Mouse (Mus musculus): ENCODE measurements around the gene Nin.

- 0 out of 2 replicates have a peak, but pooled peaks have one; percentile 6 for TF ChIP-seq CTCF (IDR thresholded peaks at IDR 0.05; ENCODE audit: low read depth)
- TF ChIP-seq EP300 (optimal IDR thresholded peaks at IDR 0.05) = no peak
These were observed 66.2 kb downstream of the Nin start for GRCm38 (mm10) chr12:70047281-70047680.
